Mouse (Mus musculus) limb, embryonic 14.5 days (tissue): ENCODE measurements around the gene Msl1. TPM values are rescaled to one million over a fixed set of nuclear protein-coding genes. Genes with fewer than 3 reads are reported as not detected.

Experiments
- ATAC-seq: fragments of 200-750 bp; cut with Nextera tagmentation; 2 replicates; pipeline ENCODE4 v1.8.0; 2017; ENCODE audit warnings: low read depth, moderate number of reproducible peaks, moderate TSS enrichment; ENCODE audit not compliant: low FRiP score
- DNase-seq: peaks from one replicate; pipeline ENCODE4 v3.0.0-alpha.2; 2015; ENCODE audit warnings: low spot score
- H3K27ac ChIP-seq: fragments of 300-500 bp; sonication (generic); replicated peaks from 2 replicates; pipeline ENCODE4 v1.5.1; 2014; ENCODE audit warnings: low read depth, mild to moderate bottlenecking, low read length, moderate library complexity, mixed read lengths
- H3K27me3 ChIP-seq: fragments of 300-500 bp; sonication (generic); 2 replicates; pipeline ENCODE4 v1.6.1; 2014; ENCODE audit warnings: low read length, mixed read lengths; ENCODE audit not compliant: control insufficient read depth, insufficient read depth
- H3K36me3 ChIP-seq: fragments of 300-500 bp; sonication (generic); 2 replicates; pipeline ENCODE4 v1.6.1; 2014; ENCODE audit warnings: mild to moderate bottlenecking, low read length, moderate library complexity, mixed read lengths; ENCODE audit not compliant: control insufficient read depth, insufficient read depth
- H3K4me1 ChIP-seq: fragments of 300-500 bp; sonication (generic); 2 replicates; pipeline ENCODE4 v1.6.1; 2014; ENCODE audit warnings: antibody characterized with exemption, low read length, mixed read lengths; ENCODE audit not compliant: control insufficient read depth, insufficient read depth
- H3K4me2 ChIP-seq: fragments of 300-500 bp; sonication (generic); replicated peaks from 2 replicates; pipeline ENCODE4 v1.6.1; 2014; ENCODE audit warnings: low read depth, mild to moderate bottlenecking, low read length, moderate library complexity; ENCODE audit not compliant: severe bottlenecking
- H3K4me3 ChIP-seq: fragments of 300-500 bp; sonication (generic); replicated peaks from 2 replicates; pipeline ENCODE4 v1.5.1; 2014; ENCODE audit warnings: low read length
- H3K9ac ChIP-seq: fragments of 300-500 bp; sonication (generic); 2 replicates; pipeline ENCODE4 v1.6.1; 2014; ENCODE audit warnings: mild to moderate bottlenecking, low read depth, low read length, moderate library complexity; ENCODE audit not compliant: severe bottlenecking
- H3K9me3 ChIP-seq: fragments of 300-500 bp; sonication (generic); 2 replicates; pipeline ENCODE4 v1.6.1; 2016; ENCODE audit warnings: low read length; ENCODE audit not compliant: control insufficient read depth
- POLR2A ChIP-seq: fragments of 200-500 bp; IDR thresholded peaks from 2 replicates; pipeline ENCODE4 v1.8.0; 2012; ENCODE audit warnings: inconsistent platforms, mild to moderate bottlenecking, moderate library complexity, borderline replicate concordance; ENCODE audit not compliant: insufficient read depth, insufficient read length; ENCODE audit errors: extremely low read depth
- WGBS: fragments of 180-500 bp; shearing (Covaris S2); extraction: QIAGEN DNeasy Blood & Tissue Kit; methylation state at CpG from one replicate; pipeline ENCODE4 v1.1.7; 2014; 5-methylcytosine and 5-hydroxymethylcytosine counted together
- polyA plus RNA-seq, 2 experiments: library from polyadenylated mRNA; depleted of rRNA in 1 of 2; stranded (reverse) in 1 of 2; unstranded in 1 of 2; fragments of >200 nt; fragmentation: Nextera tagmentation in 1 of 2; extraction: Ambion mirVana in 1 of 2; gene quantifications; 2 replicates each; pipeline versions ENCODE4 v1.2.1 to v1.2.3; 2012 to 2014

Msl1 gene
- polyA plus RNA-seq, 2 experiments: 19.8 to 81.1 TPM

DNA sequence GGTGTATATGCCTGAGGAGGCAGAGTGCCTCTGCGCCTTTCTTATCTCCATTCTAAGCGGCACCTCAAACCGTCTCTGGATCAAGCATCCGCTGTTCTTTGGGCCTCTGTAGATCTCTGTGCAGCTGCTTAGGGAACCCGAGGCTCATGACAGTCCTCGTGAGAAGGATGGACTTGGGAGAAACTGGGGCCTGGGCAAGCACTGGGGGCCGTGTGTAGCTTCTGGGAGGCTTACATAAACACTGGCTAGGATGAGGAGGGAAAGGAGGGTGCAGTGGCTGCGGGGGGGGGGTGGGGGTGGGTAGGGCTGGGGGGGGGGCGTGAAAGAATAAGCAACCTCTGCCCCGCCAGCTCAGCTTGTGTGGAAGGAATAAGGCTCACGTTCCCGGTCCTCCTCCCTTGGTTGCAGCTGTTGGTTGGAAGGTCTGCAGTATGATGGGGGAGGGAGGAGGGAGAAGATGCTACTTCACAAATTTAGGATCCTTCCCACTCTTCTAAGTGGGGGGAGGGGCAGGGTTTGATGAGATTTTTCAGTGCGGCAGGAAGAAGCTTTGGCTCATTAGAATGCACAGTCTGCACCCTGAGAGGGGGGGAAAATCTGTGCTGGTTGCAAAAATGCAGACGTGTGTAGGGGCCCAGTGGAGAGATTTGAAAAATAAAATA lies 13.3 kb upstream of the Msl1 start:
- Histone ChIP-seq H3K36me3 (no peaks in the 10 kb centered on the region), H3K4me2 (no peak overlapping the region), H3K27ac (peak overlapping the region; percentile 83), H3K9me3 (no peaks in the 10 kb centered on the region), H3K4me1 (peaks cover 58% of the 10 kb centered on the region), H3K9ac (no peak overlapping the region), H3K4me3 (no peak overlapping the region), H3K27me3 (no peaks in the 10 kb centered on the region)
- ATAC-seq (no peak; the same call in 1 of the 2 replicates), DNase-seq (no peak)
- 22% methylated on average over 13 of the region's 14 CpGs for WGBS
- TF ChIP-seq POLR2A: no peak

GRCm38 (mm10) chr11:98782651-98783235 lies 12.6 kb upstream of the Msl1 start:
- no peaks in the 10 kb centered on the region for H3K36me3 ChIP-seq
- H3K4me2 ChIP-seq: peak overlapping the region; percentile 40
- H3K27ac ChIP-seq: peak overlapping the region; percentile 83
- ATAC-seq (no peak), DNase-seq (no peak)
- WGBS: 7% methylated on average over 17 of the region's 17 CpGs
- no peaks in the 10 kb centered on the region for H3K9me3 ChIP-seq
- H3K4me1 ChIP-seq: peaks cover 55% of the 10 kb centered on the region
- H3K4me3 ChIP-seq: peak overlapping the region; percentile 14; the same call in 1 of the 2 replicates
- peak overlapping the region; percentile 43 for H3K9ac ChIP-seq
- TF ChIP-seq POLR2A: no peak
- no peaks in the 10 kb centered on the region for H3K27me3 ChIP-seq

GRCm38 (mm10) chr11:98783236-98783696 lies 12.1 kb upstream of the Msl1 start:
- H3K36me3 ChIP-seq: no peaks in the 10 kb centered on the region
- H3K4me2 ChIP-seq: peak overlapping the region; percentile 40
- no peak for TF ChIP-seq POLR2A
- peak overlapping the region; percentile 43 for H3K9ac ChIP-seq
- peak; percentile 67 for ATAC-seq
- WGBS: under 1% methylated on average over 18 of the region's 20 CpGs
- H3K4me1 ChIP-seq: peaks cover 53% of the 10 kb centered on the region
- peak overlapping the region; percentile 83 for H3K27ac ChIP-seq
- no peaks in the 10 kb centered on the region for H3K27me3 ChIP-seq
- no peaks in the 10 kb centered on the region for H3K9me3 ChIP-seq
- H3K4me3 ChIP-seq: peak overlapping the region; percentile 14
- DNase-seq: peak; percentile 85

- ATAC-seq (no peak), DNase-seq (no peak)
- Histone ChIP-seq H3K27ac (no peak overlapping the region), H3K9me3 (no peaks in the 10 kb centered on the region), H3K4me1 (peaks cover 53% of the 10 kb centered on the region), H3K27me3 (no peaks in the 10 kb centered on the region), H3K9ac (no peak overlapping the region), H3K4me2 (no peak overlapping the region), H3K4me3 (no peak overlapping the region), H3K36me3 (no peaks in the 10 kb centered on the region)
- TF ChIP-seq POLR2A: no peak
- 69% methylated on average over 4 of the region's 4 CpGs for WGBS
Observed at GRCm38 (mm10) chr11:98784139-98784538, 11.2 kb upstream of the Msl1 start.

DNA sequence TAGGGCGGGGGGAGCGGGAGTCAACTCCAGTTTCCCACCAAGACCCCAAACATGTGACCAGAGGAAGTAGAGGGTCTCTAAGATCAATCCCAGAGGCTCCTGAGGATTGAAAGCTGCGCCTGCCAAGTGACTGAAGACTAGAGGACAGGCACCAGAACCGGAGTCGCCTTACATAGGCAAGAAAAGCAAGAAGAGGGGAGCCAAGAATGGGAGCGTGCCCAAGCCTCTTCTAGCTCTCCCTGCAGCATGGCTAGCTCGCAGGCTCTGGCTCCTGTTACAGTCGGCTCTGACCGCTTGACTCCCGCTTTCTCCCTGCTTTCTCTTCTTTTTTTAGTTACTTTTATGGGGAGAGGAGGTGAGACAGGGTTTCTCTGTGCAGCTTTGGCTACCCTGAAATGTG lies 10.1 kb upstream of the Msl1 start:
- ATAC-seq (no peak), DNase-seq (no peak)
- Histone ChIP-seq H3K9ac (no peak overlapping the region), H3K27ac (peak overlapping the region; percentile 80), H3K4me1 (peaks cover 57% of the 10 kb centered on the region), H3K9me3 (no peaks in the 10 kb centered on the region), H3K36me3 (no peaks in the 10 kb centered on the region), H3K27me3 (no peaks in the 10 kb centered on the region), H3K4me3 (no peak overlapping the region), H3K4me2 (no peak overlapping the region)
- TF ChIP-seq POLR2A: no peak
- whole genome bisulfite sequencing: 40% methylated on average over 10 of the region's 10 CpGs
